Mouse (Mus musculus) heart, adult 2 months (tissue): ENCODE results near the gene Erg.

Experiments
- CTCF ChIP-seq: fragments of 200-600 bp; IDR thresholded peaks from 2 replicates; pipeline ENCODE4 v1.8.1; 2022; ENCODE audit warnings: antibody characterized with exemption, mild to moderate bottlenecking, moderate library complexity
- POLR2A ChIP-seq: fragments of 200-500 bp; IDR thresholded peaks from 2 replicates; pipeline ENCODE4 v1.6.1; 2011; ENCODE audit warnings: mild to moderate bottlenecking, low read depth, low read length, control low read depth; ENCODE audit not compliant: insufficient read depth

DNA sequence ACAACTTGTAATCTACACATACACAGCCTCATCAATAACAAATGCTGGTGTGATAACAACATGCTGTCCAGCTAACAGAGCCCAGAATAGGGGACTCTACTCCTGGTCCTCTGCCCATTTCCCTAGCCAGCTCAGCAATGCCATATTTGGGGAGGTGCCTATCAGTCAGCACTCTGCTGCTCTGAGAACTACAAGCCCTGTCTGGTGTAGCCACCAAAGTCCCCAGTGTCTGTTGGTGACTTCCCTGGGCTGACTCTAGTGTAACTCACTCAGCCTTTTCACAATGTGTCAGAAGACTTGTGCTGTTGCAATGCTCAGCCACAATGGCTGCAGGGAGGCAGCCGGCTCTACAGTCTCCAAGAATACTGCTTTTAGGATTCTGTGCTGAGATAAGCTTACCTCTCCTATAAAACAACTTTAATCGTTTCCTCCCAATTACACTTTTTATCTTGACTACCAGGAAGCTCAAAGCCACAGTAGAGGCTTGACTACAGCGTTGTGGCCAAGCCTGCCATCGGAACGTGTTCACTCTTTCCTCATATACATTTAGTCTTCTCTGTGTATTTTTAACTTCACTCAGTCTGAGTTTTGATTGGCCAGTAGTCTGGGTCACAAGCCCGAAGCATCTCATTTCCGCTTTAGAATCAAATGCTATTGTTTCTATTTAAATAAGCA is 201.0 kb downstream of the Erg start:
- TF ChIP-seq CTCF, result no peak
- no peak for TF ChIP-seq POLR2A
